Mouse (Mus musculus): ENCODE measurements around the gene Rtl9.

Rtl9 gene

GRCm38 (mm10) chrX:143099044-143099754, at the start of gene Rtl9:
TSS of gene Rtl9 (plus strand) at chrX:143099594.
- no peak for DNase-seq (ENCODE audit: low spot score in 2 of 2)

- peak; percentile 12 to 20 for DNase-seq (ENCODE audit: low spot score in 2 of 2)
Observed at GRCm38 (mm10) chrX:143051478-143051877, 47.9 kb upstream of the Rtl9 start.

- no peak for DNase-seq (ENCODE audit: low spot score in 2 of 2)
Observed at GRCm38 (mm10) chrX:143051921-143052320, 47.5 kb upstream of the Rtl9 start.

GRCm38 (mm10) chrX:143058829-143059228, 40.6 kb upstream of the Rtl9 start:
- DNase-seq (ENCODE audit: low spot score in 2 of 2), result peak; percentile 20 to 49

- DNase-seq (ENCODE audit: low spot score in 2 of 2), result no peak
Observed at GRCm38 (mm10) chrX:143062641-143063355, 36.6 kb upstream of the Rtl9 start.

DNA sequence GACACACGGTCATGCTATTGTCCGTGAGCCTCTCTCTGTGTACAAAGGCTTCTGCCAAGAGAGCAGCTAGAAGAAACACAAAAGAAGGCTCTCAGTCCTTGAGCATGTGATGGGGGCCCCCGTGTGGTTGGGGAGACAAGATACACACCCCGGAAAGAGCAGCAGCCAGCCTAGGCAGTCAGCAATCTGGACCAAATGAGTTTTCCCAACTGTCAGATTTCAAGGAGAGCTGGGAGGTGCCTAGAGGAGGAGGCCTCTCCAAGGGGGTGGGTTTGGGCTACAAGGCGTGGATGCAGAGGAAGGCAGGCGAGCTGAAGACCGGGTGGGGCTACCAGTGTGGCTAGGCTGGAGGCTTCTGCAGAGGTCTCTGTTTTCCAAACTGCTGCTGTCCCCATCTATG, 35.6 kb upstream of the Rtl9 start:
- no peak for DNase-seq (ENCODE audit: low spot score in 2 of 2)

- DNase-seq (ENCODE audit: low spot score in 2 of 2), result no peak
Observed at GRCm38 (mm10) chrX:143064288-143064687, 35.1 kb upstream of the Rtl9 start.

GRCm38 (mm10) chrX:143066320-143067114, 32.9 kb upstream of the Rtl9 start:
- DNase-seq (ENCODE audit: low spot score in 2 of 2), result no peak

DNA sequence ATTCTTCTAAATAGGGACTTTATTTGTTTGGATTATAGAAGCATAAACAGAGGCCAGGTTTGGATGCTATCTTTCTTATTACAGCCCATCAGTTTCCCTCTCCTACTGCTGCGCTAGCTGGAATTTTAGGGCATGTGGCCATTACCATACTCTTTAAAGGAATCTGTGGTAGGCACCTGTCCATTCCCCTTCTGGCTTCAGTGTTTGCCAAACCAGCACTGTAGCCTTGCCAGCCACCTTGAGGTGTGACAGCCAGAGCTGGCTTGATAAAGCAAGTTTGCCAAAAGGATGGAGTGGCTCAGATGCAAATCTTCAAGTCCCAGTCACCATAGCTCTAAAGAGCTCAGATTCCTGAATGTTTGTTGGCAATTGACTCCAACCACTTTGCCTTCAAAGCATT, 32.3 kb upstream of the Rtl9 start:
- no peak for DNase-seq (ENCODE audit: low spot score in 2 of 2)

DNA sequence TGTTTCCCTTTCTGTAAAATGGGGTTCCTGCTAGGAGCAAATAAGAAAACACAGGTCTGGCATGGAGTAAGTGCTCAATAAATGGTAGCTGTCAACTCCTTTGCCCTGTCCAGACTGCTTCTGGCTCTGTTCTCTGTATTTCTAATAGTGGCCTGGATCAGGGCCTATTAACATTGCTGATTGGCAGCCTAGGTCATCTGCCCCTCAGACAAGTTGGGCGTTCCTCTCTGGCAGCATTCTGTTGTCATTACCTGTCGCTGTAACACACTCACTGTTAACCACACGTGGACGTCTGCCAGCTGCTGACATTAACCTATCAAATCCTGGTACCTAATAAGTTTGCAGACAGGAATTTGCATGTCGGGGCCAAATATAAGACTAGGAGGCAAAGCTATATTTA, 31.8 kb upstream of the Rtl9 start:
- no peak for DNase-seq (ENCODE audit: low spot score in 2 of 2)

DNA sequence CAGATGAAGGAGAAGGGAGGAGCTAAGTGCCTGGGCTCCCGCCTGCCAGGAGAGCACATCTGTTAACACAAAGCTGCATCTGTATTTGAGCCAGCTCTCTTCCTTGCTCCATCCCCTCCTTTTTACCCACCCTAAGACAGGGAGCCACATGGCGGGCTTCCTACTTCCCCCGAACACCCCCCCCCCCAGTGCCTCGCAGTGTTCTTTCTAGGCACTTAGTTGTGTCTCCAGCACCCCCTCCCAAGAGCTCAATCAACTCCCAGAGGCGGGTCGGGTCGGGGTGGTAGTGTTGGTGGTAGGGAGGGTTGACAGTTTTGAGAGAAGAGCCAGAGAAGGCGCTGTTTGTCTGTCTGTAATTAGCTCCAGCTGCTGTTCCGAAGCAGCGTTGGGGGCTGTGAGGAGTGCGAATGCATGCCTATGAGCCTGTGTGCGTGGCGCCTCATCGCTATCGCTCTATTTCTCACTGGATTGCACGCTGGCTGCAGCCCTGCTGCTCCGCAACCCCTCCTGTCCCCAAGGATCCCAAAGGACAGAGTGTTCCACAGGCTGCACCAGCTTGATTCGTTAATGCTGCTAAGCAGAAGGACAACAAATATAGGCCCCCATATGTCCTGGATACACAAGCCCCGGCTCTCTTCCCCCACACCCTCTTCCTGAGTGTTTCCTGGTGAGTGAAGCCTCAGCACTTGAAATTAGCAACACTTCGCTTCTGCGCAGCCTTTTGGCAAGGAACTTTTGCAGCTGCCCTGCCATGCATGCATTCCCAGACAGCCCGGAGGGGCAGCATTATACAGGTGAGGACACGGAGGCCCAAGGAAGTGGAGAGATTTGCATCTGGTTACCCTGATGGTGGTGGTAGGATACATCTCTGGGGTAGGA, 18.7 kb upstream of the Rtl9 start:
- DNase-seq (ENCODE audit: low spot score in 2 of 2), result no peak

DNA sequence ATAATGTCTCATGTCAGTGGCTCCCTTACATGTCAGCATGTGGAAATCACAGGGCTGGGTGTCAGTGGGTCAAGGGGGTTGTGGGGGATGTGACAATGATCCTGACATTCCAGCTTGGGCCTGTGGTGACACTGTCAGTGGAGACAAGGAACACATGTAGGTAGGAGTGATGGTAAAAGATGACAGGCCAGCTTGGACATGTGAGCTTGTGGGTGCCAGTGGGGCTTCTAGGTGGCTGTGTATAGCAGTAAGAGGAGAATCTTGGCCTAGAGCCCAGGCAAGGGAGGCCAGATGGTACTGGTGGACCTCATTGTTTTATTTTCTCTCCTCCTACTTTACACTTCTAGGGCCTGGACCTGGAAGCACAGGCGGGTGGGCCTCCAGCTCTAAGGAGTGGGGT, 16.7 kb upstream of the Rtl9 start:
- no peak for DNase-seq (ENCODE audit: low spot score in 2 of 2)

DNA sequence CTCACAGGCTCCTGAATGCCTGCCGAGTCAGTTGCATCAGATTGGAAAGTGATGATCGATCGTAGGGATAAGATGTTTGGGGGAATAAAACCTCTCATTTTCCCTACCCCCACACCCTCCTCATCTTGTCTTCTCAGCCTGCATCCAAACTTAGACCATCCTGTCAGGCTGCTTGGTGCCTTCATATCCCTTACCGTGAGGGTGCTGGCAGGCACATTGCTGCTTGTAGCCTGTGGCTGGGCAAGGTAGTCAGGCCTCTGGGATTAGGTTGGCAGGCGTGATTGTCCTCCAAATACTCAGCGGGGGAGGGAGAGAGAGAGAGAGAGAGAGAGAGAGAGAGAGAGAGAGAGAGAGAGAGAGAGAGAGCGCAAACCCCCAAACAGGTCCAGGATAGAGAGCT, 11.2 kb upstream of the Rtl9 start:
- no peak for DNase-seq (ENCODE audit: low spot score in 2 of 2)

DNA sequence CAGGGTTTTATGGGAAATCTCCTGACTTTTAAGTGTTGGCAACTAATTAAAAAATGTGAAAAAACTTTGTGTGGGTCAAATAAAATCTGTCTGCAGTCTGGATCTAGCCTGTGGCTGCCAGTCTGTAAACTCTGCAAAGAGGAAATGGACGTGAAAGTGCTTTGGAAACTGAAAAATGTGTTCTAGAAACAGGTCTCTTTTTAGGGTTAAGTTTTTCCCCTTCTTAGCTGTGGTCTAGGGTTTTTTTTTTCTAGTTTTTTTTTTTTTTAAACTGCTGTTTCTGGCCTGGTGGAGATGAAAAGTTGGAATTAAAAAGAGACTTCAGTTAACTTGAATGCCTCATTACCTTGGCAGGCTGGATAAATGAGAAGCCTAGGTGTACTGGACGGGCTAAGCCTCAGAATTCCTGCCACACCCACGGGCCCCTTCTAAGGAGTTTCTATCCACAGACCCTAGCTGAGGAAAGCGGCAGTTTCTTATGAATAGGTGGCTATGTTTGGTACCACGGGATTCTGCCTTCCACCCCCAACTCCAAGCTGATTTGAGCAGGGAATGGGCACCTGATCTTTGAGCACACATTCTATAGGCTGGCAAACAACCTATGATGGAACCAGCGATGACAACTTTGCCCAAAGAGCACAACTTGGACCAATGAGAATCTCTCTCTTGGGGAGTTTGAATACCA, 8.3 kb upstream of the Rtl9 start:
- DNase-seq (ENCODE audit: low spot score in 2 of 2), result no peak

- DNase-seq (ENCODE audit: low spot score in 2 of 2), result no peak
Observed at GRCm38 (mm10) chrX:143097551-143097950, 1.8 kb upstream of the Rtl9 start.

DNA sequence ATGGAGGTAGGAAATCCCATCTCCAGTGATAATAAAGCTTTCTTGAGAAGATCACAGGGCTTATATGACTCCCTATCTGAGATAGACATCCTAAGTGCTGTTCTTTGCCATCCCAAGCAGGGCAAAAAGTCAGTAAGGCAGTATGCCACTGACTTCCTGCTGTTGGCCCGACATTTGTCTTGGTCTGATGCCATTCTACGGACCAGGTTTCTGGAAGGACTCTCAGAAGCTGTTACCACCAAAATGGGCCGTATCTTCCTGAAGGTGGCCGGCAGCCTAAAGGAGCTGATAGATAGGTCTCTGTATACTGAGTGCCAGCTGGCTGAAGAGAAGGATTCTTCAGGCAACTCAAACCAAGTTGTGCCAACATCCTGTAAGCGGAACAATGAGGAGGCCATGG, 3.8 kb downstream of the Rtl9 start:
- DNase-seq (ENCODE audit: low spot score in 2 of 2), result no peak

DNA sequence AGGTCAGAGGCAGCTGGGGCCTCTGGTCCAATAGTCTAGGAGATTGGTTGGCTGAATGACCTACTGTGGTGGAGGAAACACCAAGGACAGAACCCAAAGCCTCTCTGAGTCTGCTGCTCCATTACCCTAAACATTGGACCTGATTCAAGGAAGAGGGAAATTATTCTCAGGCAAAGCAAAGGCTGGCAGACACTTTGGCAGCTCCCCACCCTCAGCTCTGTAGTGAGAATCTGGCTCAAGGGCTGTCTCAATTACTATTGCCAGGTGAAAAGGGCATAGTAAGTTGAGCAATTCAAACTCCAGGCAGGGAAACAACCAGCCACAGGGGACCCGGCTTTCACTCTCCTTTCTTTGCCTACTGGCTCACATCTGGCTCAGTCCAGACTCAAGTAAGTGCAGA, 6.5 kb downstream of the Rtl9 start:
- DNase-seq (ENCODE audit: low spot score in 2 of 2), result no peak

DNA sequence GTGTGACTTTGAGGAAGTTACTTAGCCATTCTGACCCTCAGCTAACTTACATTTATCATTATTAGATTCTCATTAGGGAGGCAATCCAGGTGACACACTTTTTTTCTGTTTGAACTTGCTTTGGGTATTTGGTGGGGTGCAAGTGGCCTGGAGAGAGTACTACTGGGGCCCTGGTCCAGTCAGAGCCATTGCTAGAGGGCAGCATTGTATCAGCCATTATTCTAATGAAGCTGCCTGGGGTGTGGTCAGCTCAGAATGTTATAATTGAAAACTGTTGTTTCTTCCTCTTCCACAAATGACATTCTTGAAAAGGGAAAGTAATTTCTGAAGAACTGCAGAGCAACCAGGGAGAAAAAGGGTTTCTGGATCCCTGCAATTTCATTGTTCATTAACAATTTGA, 13.2 kb downstream of the Rtl9 start:
- no peak for DNase-seq (ENCODE audit: low spot score in 2 of 2)

Measured in natural killer cell, adult 2 months (primary cell).